Mouse (Mus musculus) embryo, embryonic 9.5 days (tissue): Measurements from ENCODE around the gene Gm11007.
"Not testable (repeated sequence)": the region's sequence is repeated elsewhere in the genome, so short reads cannot be mapped to it uniquely, and the experiment has no call there.

Source experiments
- DNase-seq: peaks from one replicate; pipeline ENCODE4 v3.0.0-alpha.2; 2017; ENCODE audit errors: extremely low spot score

The Gm11007 gene

GRCm38 (mm10) chr2:175643678-175644077 lies at the start of gene Gm11007:
TSS of gene Gm11007 (plus strand) at chr2:175643978.
- not testable (repeated sequence) for DNase-seq
